Mouse (Mus musculus) erythroblast, embryonic 14.5 days (primary cell): ENCODE measurements around the gene Zdhhc24.

Experiments used
- GATA1 ChIP-seq: IDR thresholded peaks from 2 replicates; pipeline ENCODE4 v1.6.1; 2012; ENCODE audit warnings: low read length, inconsistent platforms, mixed read lengths
- TAL1 ChIP-seq: IDR thresholded peaks from 3 replicates; pipeline ENCODE4 v1.6.1; 2012; ENCODE audit warnings: low read length, inconsistent platforms, mixed read lengths

- TF ChIP-seq GATA1 (no peak), TAL1 (no peak)
Measured at GRCm38 (mm10) chr19:4829156-4829555, 49.3 kb upstream of the Zdhhc24 start.
